Mouse (Mus musculus): ENCODE data around the gene Myo1a.
"Not testable (repeated sequence)": the region's sequence is repeated elsewhere in the genome, so short reads cannot be mapped to it uniquely, and the experiment has no call there.

The Myo1a gene

GRCm38 (mm10) chr10:127704766-127705220 lies at the start of gene Myo1a:
TSS of gene Myo1a (plus strand) at chr10:127705170.
- DNase-seq = no peak

DNA sequence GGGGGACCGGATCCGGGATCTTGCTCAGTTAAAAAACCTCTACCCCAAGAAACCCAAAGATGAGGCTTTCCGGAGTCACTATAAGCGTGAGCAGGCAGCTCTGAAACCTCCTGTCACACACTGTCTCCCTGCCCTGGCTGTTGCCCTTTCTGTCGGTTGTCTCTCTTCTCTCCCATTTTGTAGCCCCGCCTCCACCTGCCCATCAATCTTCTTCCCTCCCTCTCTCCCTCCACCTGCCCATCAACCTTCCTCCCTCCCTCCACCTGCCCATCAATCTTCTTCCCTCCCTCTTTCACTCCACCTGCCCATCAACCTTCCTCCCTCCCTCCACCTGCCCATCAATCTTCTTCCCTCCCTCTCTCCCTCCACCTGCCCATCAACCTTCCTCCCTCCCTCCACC lies 47.4 kb upstream of the Myo1a start:
- DNase-seq = not testable (repeated sequence)

DNA sequence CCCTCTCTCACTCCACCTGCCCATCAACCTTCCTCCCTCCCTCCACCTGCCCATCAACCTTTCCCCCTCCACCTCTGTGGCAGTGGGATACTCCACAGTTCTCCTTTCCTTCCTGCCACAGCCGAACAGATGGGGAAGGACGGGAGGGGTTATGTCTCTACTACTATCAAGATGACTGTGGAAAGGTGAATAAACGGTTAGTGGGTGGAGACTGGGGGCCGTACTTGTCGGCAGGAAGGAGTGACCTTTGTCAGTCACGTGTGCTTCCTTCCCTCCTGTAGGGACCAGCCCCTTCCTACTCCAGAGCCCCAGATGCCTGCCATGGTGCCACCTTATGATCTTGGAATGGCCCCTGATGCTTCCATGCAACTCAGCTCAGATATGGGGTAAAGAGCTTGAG lies 46.9 kb upstream of the Myo1a start:
- no peak for DNase-seq

- no peak for DNase-seq
Measured at GRCm38 (mm10) chr10:127659551-127659950, 45.4 kb upstream of the Myo1a start.

DNA sequence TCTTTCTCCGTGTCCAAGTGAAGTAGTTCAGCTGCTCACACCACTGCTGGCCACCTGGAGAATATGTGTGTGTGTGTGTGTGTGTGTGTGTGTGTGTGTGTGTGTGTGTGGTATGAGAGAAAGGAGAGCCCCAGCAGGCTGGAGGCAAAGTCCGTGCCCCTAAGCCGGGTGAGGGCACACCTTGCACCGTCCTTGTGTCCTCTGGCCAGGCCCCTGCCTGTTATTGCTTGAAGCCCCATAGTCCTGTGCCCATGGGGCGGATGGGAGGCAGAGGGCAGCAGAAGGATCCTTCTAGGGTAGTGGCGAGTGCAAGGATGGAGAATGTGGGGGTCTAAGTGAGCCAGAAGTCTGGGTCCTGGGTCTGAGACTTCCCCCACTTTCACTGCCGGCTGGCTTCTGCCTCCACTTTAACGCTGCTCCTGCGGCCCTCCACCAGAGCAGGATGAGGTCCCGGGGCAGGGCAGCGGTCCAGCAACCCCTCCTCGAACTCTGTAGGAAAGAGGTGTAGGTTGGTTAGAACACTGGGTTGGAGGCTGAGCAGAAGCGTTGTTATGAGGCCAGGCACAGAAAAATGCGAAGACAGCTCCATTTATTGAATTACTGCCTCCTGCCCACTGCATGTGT lies 43.6 kb upstream of the Myo1a start:
- peak in 1 of 2 experiments; percentile 32 for DNase-seq

DNA sequence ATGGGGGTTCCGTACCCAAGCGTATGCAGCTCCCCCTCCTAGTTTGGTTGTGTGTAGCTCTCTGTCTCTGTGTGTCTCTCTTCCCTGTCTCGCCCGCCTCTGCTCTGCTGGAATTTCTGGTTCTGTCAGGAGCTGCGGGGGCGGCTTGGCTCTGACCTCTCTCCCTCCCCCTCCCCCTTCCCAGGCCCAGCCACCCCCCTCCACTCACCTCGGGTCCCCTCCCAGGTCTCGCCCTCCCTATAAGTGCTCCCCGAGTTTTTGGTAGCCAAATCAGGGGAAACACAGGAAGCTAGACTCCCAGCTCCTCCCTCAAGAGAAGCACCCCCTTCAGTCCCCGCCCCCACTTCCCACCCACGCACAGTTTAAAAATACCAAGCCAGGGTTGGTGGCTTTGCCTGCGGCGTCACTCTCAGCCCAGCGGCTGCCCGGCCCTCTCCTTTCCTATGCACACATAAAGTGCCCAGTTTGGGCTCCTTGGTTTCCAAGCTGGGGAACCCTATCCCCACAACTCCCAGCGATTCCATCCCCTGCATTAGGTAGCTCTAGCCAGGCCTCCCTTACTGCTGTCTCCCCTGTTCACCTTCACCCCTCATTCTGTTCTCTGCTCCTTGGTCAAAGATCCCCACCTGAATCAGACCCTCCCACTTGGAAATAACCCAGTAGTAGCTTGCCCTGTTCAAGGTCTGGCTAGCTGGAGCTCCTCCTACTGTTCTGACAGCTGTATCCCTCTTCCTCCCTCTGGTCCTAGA lies 42.9 kb upstream of the Myo1a start:
- peak; percentile 73 to 83 for DNase-seq

DNA sequence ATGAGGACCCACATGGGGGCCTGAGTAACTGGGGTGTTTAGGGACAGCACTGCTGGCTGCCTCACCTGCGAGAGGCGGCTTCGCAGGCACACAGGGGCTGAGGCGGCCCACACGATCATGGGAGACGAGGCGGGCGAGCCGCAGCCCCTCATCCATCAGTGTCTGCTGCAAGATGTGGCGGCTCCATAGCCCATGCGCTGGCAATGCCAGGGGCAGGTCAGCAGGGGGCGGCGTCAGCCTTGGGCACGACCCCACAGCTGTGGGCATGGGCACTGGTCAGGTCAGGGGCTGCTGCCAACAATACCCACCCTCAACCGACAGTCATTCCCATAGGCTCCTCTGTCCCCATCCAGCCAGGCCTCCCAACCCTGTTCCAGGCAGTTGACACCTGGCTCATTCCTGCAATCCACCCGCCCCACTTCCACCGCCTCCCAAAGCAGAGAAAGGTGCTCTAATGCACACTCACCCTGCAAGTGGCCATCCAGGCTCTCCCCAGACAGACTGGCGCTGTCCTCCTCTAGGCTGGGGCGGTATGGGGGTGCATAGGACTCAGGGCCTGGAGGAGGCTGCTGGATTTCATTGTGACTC lies 42.2 kb upstream of the Myo1a start:
- DNase-seq = peak in 1 of 2 experiments; percentile 45

- no peak for DNase-seq
Measured at GRCm38 (mm10) chr10:127663590-127663989, 41.4 kb upstream of the Myo1a start.

GRCm38 (mm10) chr10:127664166-127664565 lies 40.8 kb upstream of the Myo1a start:
- peak in 1 of 2 experiments; percentile 3 for DNase-seq

DNA sequence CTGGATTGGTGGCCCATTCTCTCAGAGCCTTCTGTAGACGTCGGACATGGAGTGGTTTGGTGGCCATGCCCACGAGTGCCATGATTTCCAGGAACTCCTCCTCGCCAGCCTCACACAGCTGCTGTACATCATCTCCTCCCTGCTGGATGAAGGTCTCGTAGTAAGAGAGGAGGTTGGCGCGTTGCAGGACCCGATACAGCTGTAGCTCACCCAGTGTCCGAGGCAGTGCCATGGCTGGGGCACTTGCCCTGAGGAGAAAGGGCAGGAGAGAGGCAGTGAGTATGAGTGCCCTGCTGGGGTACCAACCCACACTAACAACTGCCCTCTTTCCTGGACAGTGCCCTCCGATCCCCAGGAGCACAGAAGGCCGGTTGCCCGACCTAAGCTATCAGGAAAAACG lies 40.1 kb upstream of the Myo1a start:
- DNase-seq = no peak

- no peak for DNase-seq
Measured at GRCm38 (mm10) chr10:127665366-127666181, 39.4 kb upstream of the Myo1a start.

- peak; percentile 92 to 94 for DNase-seq
Measured at GRCm38 (mm10) chr10:127666501-127667268, 38.3 kb upstream of the Myo1a start, which contains the start of gene Nemp1. TSS of gene Nemp1 (plus strand) at chr10:127666901.

DNA sequence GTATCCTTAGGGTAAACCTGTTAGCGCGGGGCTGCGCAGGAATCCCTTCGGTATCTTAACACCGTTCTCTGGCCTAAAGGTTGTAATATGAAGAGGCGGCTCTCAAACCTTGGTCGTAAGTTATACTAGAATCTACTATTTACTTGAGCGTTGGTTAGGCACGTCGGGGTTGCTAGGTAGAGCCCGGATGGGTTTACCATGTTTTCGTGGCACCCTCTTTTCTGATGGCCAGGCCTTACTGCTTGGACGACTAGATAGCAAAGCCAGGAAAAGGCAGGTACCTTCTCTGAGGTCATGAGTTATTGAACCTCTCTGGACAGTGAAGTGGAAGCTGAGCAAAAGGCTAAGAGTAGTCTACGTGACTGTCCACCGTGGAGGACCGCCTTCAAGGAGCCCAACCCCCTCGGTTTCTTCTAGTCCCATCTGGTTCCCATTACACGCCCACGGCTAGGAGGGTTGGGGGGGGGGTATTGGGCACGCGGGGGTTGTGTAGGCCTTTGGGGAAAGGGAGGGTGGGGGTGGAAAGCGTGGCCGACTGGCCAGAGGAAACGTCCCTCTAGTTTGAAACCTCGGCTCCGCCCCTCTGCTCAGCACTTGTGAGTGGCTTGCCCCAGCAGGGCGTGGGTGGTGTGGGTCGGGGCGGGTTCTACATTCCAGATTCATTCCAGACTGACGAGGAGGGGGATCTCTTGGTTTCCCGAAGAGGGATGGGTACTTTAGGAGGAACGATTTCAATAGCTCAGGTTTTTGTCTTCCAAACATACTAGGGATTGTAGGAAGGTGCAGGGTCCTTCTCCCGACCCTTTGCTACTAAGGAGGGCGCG lies 37.5 kb upstream of the Myo1a start:
- peak; percentile 95 to 97 for DNase-seq

DNA sequence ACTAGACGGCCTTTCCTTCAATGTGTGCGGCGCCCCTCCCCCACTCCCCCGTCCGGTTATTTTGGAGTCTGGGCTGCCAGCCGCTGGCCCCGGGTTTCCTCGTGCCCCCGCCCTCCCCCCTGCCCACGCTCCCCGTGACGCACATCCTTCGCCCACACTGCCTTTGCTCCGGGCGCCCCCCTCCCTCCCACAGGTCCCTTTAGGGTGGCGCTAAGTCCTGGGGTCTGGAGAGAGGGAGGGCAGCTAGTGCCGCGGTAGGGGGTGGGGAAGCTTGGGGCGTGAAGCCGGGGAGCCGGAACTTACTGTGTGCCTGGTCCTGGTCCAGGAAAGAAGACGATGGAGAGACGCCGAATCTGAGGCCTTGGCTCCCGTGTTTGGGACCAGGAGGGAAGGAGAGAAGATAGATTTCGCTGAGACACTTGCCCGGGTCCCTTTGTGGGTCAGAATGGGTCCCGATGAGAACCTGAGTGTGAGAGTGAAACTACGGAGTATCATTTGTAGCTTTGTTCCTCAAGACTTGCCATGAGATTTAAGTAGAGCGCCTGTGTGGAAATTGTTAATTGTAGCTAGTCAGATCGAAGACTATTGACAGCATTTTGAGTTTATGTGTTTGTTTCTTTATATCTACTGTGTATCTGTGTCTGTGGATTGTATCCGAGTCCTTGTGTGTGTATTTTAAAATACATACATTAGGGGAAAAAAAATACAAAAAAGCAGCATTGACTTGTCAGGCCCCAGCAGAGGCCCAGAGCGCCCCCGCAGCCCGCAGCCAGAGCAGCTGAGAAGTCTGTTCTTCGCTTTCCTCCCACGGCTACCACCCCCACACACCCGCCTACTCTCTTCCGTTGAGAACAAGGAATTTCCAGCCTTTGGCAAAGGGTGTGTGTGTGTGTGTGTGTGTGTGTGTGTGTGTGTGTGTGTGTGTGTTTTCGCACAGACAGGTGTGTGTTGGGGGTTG lies 36.6 kb upstream of the Myo1a start, which contains the start of gene Nab2:
Gene Nab2 (minus strand): TSS at position 476 of the 958 bp plus-strand sequence.
- DNase-seq = peak; percentile 88 to 92

GRCm38 (mm10) chr10:127669170-127669569 lies 35.8 kb upstream of the Myo1a start:
- DNase-seq = no peak

GRCm38 (mm10) chr10:127670185-127670584 lies 34.8 kb upstream of the Myo1a start:
- no peak for DNase-seq

DNA sequence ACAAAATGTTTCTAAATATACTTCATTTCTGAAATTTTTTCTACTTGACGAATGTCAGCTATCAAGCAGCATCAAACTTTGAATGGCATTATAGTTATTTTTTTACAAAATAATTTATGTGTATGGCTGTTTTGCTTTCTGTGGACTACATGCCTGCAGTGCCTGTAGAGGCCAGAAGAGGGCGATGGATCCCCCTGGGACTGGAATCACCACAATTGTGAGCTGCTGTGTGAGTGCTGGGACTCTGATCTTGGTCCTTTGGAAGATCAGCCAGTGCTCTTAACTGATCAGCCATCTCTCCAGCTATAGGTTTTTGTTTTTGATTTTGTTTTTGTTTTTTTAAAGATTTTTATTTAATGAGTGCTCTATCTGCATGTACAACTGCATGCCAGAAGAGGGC lies 33.7 kb upstream of the Myo1a start:
- no peak for DNase-seq

GRCm38 (mm10) chr10:127674046-127674655 lies 30.8 kb upstream of the Myo1a start:
- no peak for DNase-seq

DNA sequence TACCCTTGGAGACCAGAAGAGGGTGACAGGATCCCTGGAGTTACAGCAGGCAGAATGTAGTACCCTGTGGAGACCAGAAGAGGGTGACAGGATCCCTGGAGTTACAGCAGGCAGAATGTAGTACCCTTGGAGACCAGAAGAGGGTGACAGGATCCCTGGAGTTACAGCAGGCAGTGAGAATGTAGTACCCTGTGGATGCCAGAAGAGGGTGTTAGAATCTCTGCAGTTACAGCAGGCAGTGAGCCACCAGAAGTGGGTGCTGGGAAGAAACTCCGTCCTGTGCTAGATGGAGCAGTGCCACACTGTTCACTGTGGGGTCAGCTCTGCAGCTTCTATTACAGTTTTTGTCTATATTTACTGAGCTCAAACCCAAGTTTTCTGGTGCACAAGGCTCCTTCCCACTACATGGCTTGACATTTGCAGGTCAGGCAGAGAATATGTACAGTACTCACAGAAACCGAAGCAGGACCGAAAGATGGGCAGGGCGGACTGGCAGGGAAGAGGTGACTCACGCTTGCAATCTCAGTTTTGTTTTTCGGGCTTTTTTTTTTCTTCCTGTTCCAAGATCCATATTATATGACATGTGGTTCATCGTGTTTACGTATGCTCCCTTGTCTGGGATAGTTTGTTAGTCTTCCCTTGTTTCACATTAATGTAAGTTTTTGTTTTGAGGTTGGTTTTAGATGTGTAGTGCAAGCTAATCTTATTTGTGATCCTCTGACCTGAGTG lies 30.0 kb upstream of the Myo1a start:
- DNase-seq = peak; percentile 90 to 95
